Mouse (Mus musculus) layer of hippocampus, postnatal 25 days (tissue): ENCODE results near the gene Lef1. TPM values are rescaled to one million over a fixed set of nuclear protein-coding genes. Genes with fewer than 3 reads are reported as not detected.

Experiments used
- DNase-seq, 2 experiments: peaks; one replicate each; pipeline ENCODE4 v3.0.0; 2022; ENCODE audit warnings: mixed read lengths in 2 of 2, low spot score in 1 of 2; ENCODE audit errors: extremely low spot score in 1 of 2
- total RNA-seq, 2 experiments: library from RNA; stranded (reverse); gene quantifications; 2 replicates each; pipeline ENCODE4 v1.2.3; 2021

The Lef1 gene
- total RNA-seq, 2 experiments from 2014 or later, result 5.4 to 5.8 TPM

- DNase-seq, result no peak
Measured at GRCm38 (mm10) chr3:131138797-131139196, 28.5 kb downstream of the Lef1 start.

- no peak for DNase-seq
Measured at GRCm38 (mm10) chr3:131139345-131140090, 29.2 kb downstream of the Lef1 start.

- DNase-seq, result no peak
Measured at GRCm38 (mm10) chr3:131140091-131140462, 29.8 kb downstream of the Lef1 start.

GRCm38 (mm10) chr3:131141546-131141945 is 31.3 kb downstream of the Lef1 start:
- DNase-seq, result no peak

- no peak for DNase-seq
Measured at GRCm38 (mm10) chr3:131144250-131144649, 34.0 kb downstream of the Lef1 start.

- no peak for DNase-seq
Measured at GRCm38 (mm10) chr3:131152921-131153320, 42.6 kb downstream of the Lef1 start.

DNA sequence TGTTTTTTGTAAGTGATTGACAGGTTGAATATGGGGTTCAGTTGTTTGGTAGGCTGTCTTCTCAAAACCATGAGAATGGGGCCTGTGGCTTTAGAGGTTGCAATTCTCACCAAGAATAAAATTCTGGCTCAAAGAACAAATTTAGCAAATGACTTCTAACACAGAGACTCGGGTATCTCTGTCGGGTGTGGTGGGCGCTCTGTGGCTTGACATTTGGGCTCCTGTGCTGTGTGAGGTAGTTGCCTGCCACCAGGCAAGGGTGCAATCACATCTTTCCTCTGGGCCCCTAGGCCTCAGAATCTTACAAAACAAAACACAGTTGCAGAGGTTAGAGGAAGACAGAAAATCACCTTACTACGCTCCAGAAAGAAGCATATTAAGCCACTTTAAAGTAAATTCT is 43.6 kb downstream of the Lef1 start:
- DNase-seq, result no peak

DNA sequence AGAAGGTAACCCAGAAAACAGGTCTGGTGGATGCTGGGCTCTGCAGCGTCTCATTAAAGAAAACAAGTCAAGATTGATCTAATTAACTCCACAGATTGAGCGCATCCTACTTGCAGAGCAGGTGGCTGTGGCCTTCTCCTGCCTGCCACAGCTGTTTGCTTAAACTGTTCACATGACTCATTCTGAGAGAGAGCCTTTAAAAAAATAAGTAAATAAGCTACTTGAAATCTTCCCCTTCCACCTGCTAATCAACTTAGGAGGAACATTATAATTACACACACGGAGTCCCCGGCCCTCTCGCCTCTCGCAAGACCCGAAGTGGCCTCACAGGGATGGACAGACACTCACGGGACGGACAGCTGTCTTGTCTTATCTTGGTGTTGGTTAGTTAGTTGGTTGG is 44.3 kb downstream of the Lef1 start:
- no peak for DNase-seq

DNA sequence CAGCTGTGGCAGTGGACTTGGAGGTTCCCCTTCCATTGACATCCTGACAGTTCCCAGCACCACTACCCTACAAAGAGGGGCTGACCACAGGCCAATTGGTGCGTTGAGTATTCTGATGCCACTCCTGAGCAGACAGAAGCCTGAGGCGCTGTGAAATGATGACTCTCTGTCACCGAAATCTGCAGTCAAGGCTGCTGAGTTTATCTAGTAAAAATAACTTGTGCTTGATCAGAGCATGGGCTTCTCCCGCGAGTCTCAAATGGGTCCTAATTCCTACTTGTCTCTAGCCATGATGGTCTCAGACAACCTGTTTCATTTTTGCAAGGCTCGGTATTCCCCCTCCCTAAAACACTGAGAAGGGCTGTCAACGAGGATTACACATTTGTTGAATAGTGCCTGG is 44.8 kb downstream of the Lef1 start:
- DNase-seq, result no peak

GRCm38 (mm10) chr3:131155657-131156056 is 45.4 kb downstream of the Lef1 start:
- no peak for DNase-seq

DNA sequence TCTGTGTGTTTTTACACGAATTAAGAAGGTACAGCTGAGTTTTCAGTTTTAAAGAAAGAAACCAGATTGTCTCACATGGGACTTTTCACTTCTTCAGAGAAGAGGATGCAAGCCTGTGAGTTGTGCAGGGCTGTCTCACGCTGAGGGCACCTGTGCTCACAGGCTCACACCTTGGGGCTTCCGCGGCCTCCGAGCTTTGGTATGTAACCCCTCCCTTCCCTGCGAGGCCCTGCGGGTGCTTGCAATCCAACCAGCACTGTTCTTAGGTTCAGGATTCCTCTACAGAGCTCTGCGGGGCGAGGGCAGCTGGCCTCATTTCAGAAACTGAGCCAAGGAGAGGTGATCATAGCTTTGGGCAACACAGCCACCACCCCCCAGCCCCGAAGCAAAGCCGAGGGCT is 46.1 kb downstream of the Lef1 start:
- no peak for DNase-seq

GRCm38 (mm10) chr3:131157471-131157870 is 47.2 kb downstream of the Lef1 start:
- DNase-seq, result no peak

DNA sequence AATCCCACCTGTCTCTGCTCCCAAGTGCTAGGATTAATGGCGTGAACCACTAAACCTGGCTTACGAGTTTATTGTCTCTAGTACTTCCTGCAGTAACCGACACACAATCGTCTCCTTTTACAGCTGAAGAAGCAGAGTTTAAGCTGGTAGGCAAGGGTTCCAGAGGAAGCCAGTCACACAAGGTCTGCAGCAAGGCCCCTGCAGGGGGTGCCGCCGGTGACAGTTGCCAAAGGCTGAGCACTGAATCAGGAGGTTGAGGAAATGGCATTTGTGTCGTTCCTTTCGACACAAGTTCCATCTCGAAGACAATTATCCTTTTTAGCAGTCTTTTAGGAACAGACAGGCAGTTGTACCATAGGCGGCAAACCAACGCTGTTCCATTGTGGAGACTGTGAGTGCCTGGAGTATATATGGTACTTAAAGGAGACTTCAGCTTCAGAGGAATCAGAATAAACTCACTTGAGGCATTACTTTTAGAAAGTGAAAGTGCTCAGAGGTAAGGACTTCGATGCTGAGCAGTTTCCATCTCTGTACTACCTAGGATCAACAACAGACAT is 49.0 kb downstream of the Lef1 start:
- no peak for DNase-seq

DNA sequence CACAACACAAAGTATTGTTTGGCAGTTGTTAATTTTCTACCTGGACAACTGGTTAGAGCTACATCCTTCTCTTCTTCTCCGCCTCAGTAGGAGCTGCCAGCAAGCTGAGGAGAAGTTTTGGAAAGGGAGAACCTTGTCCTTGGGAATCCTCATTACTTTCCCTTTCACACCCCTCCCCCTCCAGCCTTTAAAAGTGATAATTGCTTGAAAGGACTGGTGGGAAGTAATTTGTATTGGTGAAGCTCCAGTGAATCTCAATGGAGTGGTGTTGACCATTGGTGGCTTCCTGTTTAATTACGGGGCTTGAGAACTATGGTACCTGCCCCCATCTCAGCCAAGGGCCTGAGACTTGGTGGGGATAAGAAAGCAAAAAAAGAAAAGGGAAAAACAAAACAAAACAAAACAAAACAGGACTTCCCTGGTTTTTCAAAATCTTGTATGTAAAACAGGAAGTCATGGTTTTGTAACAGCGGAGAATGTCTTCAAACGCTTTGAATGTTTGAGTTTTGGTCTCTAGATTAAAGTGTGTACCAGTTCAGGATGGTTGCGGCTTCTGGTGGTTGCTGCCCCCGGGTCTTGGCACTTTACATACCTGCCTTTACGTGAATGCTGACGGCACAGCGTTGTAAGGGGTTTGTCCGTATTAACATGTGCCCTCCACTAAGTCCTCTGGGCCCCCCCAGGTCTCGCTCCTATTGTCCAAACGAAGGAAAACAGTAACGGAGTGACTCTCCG is 49.8 kb downstream of the Lef1 start:
- no peak for DNase-seq

GRCm38 (mm10) chr3:131160921-131161320 is 50.6 kb downstream of the Lef1 start:
- DNase-seq, result no peak

GRCm38 (mm10) chr3:131167731-131168130 is 57.5 kb downstream of the Lef1 start:
- DNase-seq, result no peak

GRCm38 (mm10) chr3:131169161-131169560 is 58.9 kb downstream of the Lef1 start:
- DNase-seq, result no peak

- DNase-seq, result no peak
Measured at GRCm38 (mm10) chr3:131170099-131170643, 59.9 kb downstream of the Lef1 start.

DNA sequence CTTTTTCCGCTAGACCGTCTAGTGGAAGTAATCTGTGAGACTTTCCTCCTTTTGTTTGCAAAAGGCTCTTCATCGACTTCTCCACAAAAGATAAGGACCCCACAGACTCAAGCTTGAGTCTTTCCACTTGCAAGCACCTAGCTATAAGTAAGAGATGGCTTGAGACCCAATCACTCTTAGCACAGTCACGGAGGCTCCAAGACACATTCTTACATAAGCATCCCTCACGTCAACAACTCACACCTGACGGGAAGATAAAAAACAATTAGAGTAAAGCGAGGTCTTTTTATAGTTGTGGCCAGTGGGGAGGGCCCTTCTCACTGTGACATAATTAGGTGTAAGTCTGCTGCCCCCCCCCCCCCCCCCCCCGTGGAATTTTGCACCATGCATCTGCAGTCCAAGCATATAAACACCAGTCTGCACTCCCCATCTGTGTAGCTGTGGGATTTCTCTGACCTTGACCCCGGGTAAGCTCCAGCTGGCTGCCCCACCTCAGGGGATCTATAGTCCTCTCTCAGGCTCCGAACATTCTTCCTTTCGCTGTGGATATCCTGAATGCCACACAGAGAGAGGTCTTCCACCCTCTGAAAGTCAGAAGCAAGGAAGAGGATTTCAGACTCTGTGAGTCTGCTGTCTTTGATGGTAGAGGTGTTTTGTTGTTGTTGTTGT is 61.2 kb downstream of the Lef1 start:
- DNase-seq, result no peak

- DNase-seq, result no peak
Measured at GRCm38 (mm10) chr3:131172293-131172692, 62.0 kb downstream of the Lef1 start.

DNA sequence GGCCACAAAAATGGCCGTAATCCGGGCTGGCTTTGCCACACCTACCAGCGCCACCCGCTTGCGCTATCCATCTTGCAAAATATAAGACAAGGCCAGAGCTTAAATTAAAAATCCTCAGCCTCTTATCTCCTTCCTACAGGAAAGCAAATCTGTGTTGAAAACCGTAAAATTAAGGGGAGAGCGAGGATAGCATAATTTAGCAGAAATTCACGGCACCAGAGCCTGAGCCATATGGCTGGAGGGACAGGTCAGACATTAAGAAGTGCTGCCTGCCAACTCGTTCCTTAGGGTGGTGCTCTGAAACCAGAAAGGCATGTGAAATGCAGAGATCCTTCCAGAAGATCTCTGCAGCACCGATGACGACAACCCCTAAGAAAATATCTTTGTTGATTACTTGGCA is 70.7 kb downstream of the Lef1 start:
- DNase-seq, result no peak
